Comparison of ENCODE assay signal across 8 mouse cellular contexts in genomic region chr3:94837959-94838496, GRCm38 (mm10). TPM values are rescaled to one million over a fixed set of nuclear protein-coding genes. Genes with fewer than 3 reads are reported as not detected.
DNase-seq lines count a peak whose midpoint lies in the region; ATAC-seq and TF ChIP-seq lines count a peak whose summit lies in the region.

No protein-coding gene starts in this region.

- no peaks in the 10 kb centered on the region for H3K9me3 ChIP-seq in E14TG2a.4 (ENCODE audit: low read length)
- no peaks in the 10 kb centered on the region for H3K9me3 ChIP-seq in forebrain, embryonic 13.5 days (replicated peaks)
- no peaks in the 10 kb centered on the region for H3K9me3 ChIP-seq in liver, embryonic 16.5 days (replicated peaks; ENCODE audit: control insufficient read depth, low read length)
- H3K9me3 ChIP-seq in neural tube, embryonic 12.5 days, result no peaks in the 10 kb centered on the region
- no peaks in the 10 kb centered on the region for H3K9me3 ChIP-seq in stomach, postnatal 0 days (ENCODE audit: control insufficient read depth, low read length)

- H3K9ac ChIP-seq in forebrain, embryonic 13.5 days, result peak overlapping the region; percentile 89
- peak overlapping the region; percentile 86 for H3K9ac ChIP-seq in liver, embryonic 16.5 days (ENCODE audit: low read depth, low read length)
- peak overlapping the region; percentile 88 for H3K9ac ChIP-seq in neural tube, embryonic 12.5 days
- H3K9ac ChIP-seq in stomach, postnatal 0 days (ENCODE audit: low read length), result peak overlapping the region; percentile 90

- H3K4me1 ChIP-seq in E14TG2a.4 (replicated peaks; ENCODE audit: low read depth, low read length), result peaks cover 47% of the 10 kb centered on the region
- H3K4me1 ChIP-seq in forebrain, embryonic 13.5 days, result peaks cover 30% of the 10 kb centered on the region
- peaks cover 14% of the 10 kb centered on the region for H3K4me1 ChIP-seq in liver, embryonic 16.5 days (ENCODE audit: control insufficient read depth, low read depth, low read length)
- peaks cover 17% of the 10 kb centered on the region for H3K4me1 ChIP-seq in neural tube, embryonic 12.5 days
- H3K4me1 ChIP-seq in stomach, postnatal 0 days (replicated peaks; ENCODE audit: control insufficient read depth, insufficient read depth), result no peaks in the 10 kb centered on the region

- peak overlapping the region; percentile 74 for H3K4me2 ChIP-seq in forebrain, embryonic 13.5 days
- H3K4me2 ChIP-seq in liver, embryonic 16.5 days (ENCODE audit: low read depth, low read length), result peak overlapping the region; percentile 60
- H3K4me2 ChIP-seq in neural tube, embryonic 12.5 days (replicated peaks), result peak overlapping the region; percentile 65
- peak overlapping the region; percentile 52 for H3K4me2 ChIP-seq in stomach, postnatal 0 days (replicated peaks; ENCODE audit: low read depth)

- peak overlapping the region; percentile 99 for H3K27ac ChIP-seq in forebrain, embryonic 13.5 days
- peak overlapping the region; percentile 91 for H3K27ac ChIP-seq in liver, embryonic 16.5 days (ENCODE audit: low read length)
- peak overlapping the region; percentile 94 for H3K27ac ChIP-seq in neural tube, embryonic 12.5 days
- H3K27ac ChIP-seq in stomach, postnatal 0 days (replicated peaks), result peak overlapping the region; percentile 97

- no peak for TF ChIP-seq EP300 in stomach, postnatal 0 days (optimal IDR thresholded peaks at IDR 0.05)

- H3K27me3 ChIP-seq in E14TG2a.4 (ENCODE audit: insufficient read depth, low read length), result no peaks in the 10 kb centered on the region
- no peaks in the 10 kb centered on the region for H3K27me3 ChIP-seq in forebrain, embryonic 13.5 days
- H3K27me3 ChIP-seq in liver, embryonic 16.5 days (ENCODE audit: control insufficient read depth, insufficient read depth, low read depth, low read length), result no peaks in the 10 kb centered on the region
- H3K27me3 ChIP-seq in neural tube, embryonic 12.5 days (replicated peaks), result no peaks in the 10 kb centered on the region
- H3K27me3 ChIP-seq in stomach, postnatal 0 days (ENCODE audit: control insufficient read depth, insufficient read depth, low read length), result no peaks in the 10 kb centered on the region

- TF ChIP-seq CTCF in E14TG2a.4 (conservative IDR thresholded peaks at IDR 0.05; ENCODE audit: low read length), result no peak
- TF ChIP-seq CTCF in stomach, postnatal 0 days (IDR thresholded peaks at IDR 0.05; ENCODE audit: low read depth), result 0 out of 2 replicates have a peak, but pooled peaks have one; percentile 12

- peak; percentile 78 for ATAC-seq in forebrain, embryonic 13.5 days
- peak; percentile 53 for ATAC-seq in liver, embryonic 16.5 days (ENCODE audit: low read depth)
- peak; percentile 73 for ATAC-seq in neural tube, embryonic 12.5 days (ENCODE audit: low FRiP score, low read depth)
- peak; percentile 83 for ATAC-seq in stomach, postnatal 0 days (ENCODE audit: low FRiP score, low TSS enrichment)

- peaks cover 7% of the 10 kb centered on the region for H3K36me3 ChIP-seq in E14TG2a.4 (ENCODE audit: insufficient read depth, low read length)
- no peaks in the 10 kb centered on the region for H3K36me3 ChIP-seq in forebrain, embryonic 13.5 days (ENCODE audit: poor library complexity, severe bottlenecking)
- H3K36me3 ChIP-seq in liver, embryonic 16.5 days (ENCODE audit: control insufficient read depth, insufficient read depth), result no peaks in the 10 kb centered on the region
- H3K36me3 ChIP-seq in neural tube, embryonic 12.5 days, result no peaks in the 10 kb centered on the region
- H3K36me3 ChIP-seq in stomach, postnatal 0 days (ENCODE audit: control insufficient read depth, insufficient read depth, low read length), result no peaks in the 10 kb centered on the region

- intact Hi-C loops in heart, postnatal 10 days (cut with DNase I), result loop anchor here (1.0 to 5.0 kb wide), 2 partner anchors 17 to 256 kb away; partner anchors contain the start of gene Snx27

- WGBS in forebrain, embryonic 13.5 days, result 2% methylated on average over 26 of the region's 62 CpGs
- WGBS in liver, embryonic 16.5 days (ENCODE audit: insufficient replicate concordance), result under 1% methylated on average over 58 of the region's 62 CpGs
- WGBS in neural tube, embryonic 12.5 days, result under 1% methylated on average over 51 of the region's 62 CpGs
- WGBS in stomach, postnatal 0 days, result under 1% methylated on average over 46 of the region's 62 CpGs

- H3K4me3 ChIP-seq in E14TG2a.4 (replicated peaks; ENCODE audit: low read length), result peak overlapping the region; percentile 85
- H3K4me3 ChIP-seq in forebrain, embryonic 13.5 days, result peak overlapping the region; percentile 68
- H3K4me3 ChIP-seq in liver, embryonic 16.5 days (ENCODE audit: low read depth, low read length), result peak overlapping the region; percentile 84
- peak overlapping the region; percentile 73 for H3K4me3 ChIP-seq in neural tube, embryonic 12.5 days
- H3K4me3 ChIP-seq in stomach, postnatal 0 days (ENCODE audit: low read depth, low read length), result peak overlapping the region; percentile 75

- DNase-seq in c-Kit-positive CD71-positive TER-119-negative erythroid progenitor cells, embryonic 14.5 days (ENCODE audit: low read depth), result peak; percentile 43
- peak; percentile 84 to 88 for DNase-seq in heart, postnatal 10 days
- peak; percentile 82 to 90 for DNase-seq in kidney, postnatal 4 days
- peak; percentile 80 for DNase-seq in stomach, postnatal 0 days (ENCODE audit: low spot score)

RNA-seq across cellular contexts. Expression of gene Pogz, which starts 0.7 kb away (rescaled TPM):
- 25.1 and 25.6 TPM in 2 replicates for polyA plus RNA-seq in forebrain, embryonic 13.5 days (2015; fragmentation: Nextera tagmentation; extraction: Ambion mirVana)
- total RNA-seq in heart, postnatal 10 days (2021), result 10 to 100 TPM; 27.5 to 29.2 TPM
- polyA plus RNA-seq in liver, embryonic 16.5 days (2015; fragmentation: Nextera tagmentation; extraction: Ambion mirVana), result 2.4 and 3.4 TPM in 2 replicates
- 20.9 and 21.0 TPM in 2 replicates for polyA plus RNA-seq in neural tube, embryonic 12.5 days (2016; fragmentation: Nextera tagmentation; extraction: Ambion mirVana)
- polyA plus RNA-seq in stomach, postnatal 0 days (2015; fragmentation: Nextera tagmentation; extraction: Ambion mirVana), result 4.1 and 4.6 TPM in 2 replicates

RNA-seq across cellular contexts. Expression of gene Psmb4, which starts 48.7 kb away (rescaled TPM):
- 390 and 393 TPM in 2 replicates for polyA plus RNA-seq in forebrain, embryonic 13.5 days (2015; fragmentation: Nextera tagmentation; extraction: Ambion mirVana)
- total RNA-seq in heart, postnatal 10 days (2021), result 100 to 1,000 TPM; 282 to 285 TPM
- 138 and 157 TPM in 2 replicates for polyA plus RNA-seq in liver, embryonic 16.5 days (2015; fragmentation: Nextera tagmentation; extraction: Ambion mirVana)
- polyA plus RNA-seq in neural tube, embryonic 12.5 days (2016; fragmentation: Nextera tagmentation; extraction: Ambion mirVana), result 331 and 332 TPM in 2 replicates
- 243 and 251 TPM in 2 replicates for polyA plus RNA-seq in stomach, postnatal 0 days (2015; fragmentation: Nextera tagmentation; extraction: Ambion mirVana)

RNA-seq across cellular contexts. Expression of gene Cgn, which starts 51.7 kb away (rescaled TPM):
- 3.8 TPM in 2 replicates for polyA plus RNA-seq in forebrain, embryonic 13.5 days (2015; fragmentation: Nextera tagmentation; extraction: Ambion mirVana)
- total RNA-seq in heart, postnatal 10 days (2021), result under 1 TPM; 0.52 to 0.69 TPM
- polyA plus RNA-seq in liver, embryonic 16.5 days (2015; fragmentation: Nextera tagmentation; extraction: Ambion mirVana), result 13.0 and 15.6 TPM in 2 replicates
- 4.1 and 4.3 TPM in 2 replicates for polyA plus RNA-seq in neural tube, embryonic 12.5 days (2016; fragmentation: Nextera tagmentation; extraction: Ambion mirVana)
- polyA plus RNA-seq in stomach, postnatal 0 days (2015; fragmentation: Nextera tagmentation; extraction: Ambion mirVana), result 24.7 and 25.2 TPM in 2 replicates

Comparison
In these comparisons a context has a peak if more than half of its experiments do, and no peak if none do; other contexts are left out.
1. Peak in every context shown above with its lines: DNase-seq, ATAC-seq, H3K4me3 ChIP-seq and H3K27ac ChIP-seq.